Mouse (Mus musculus): ENCODE results near the gene Tom1l2. TPM values are rescaled to one million over a fixed set of nuclear protein-coding genes. Genes with fewer than 3 reads are reported as not detected.

Tom1l2 gene
- polyA plus RNA-seq, 1 experiment: 20.4 TPM

GRCm38 (mm10) chr11:60256176-60256681 lies 96.5 kb downstream of the Tom1l2 start:
- Histone ChIP-seq H3K27ac (ENCODE audit: insufficient read depth, low read depth, low read length) (no peak overlapping the region), H3K4me3 (ENCODE audit: insufficient read depth, low read length) (no peak overlapping the region), H3K4me1 (ENCODE audit: control insufficient read depth, insufficient read depth, low read length) (no peaks in the 10 kb centered on the region)
- TF ChIP-seq POLR2A (IDR thresholded peaks at IDR 0.05; ENCODE audit: borderline replicate concordance, low read depth, low read length): no peak
- no peak for TF ChIP-seq CTCF (IDR thresholded peaks at IDR 0.05; ENCODE audit: low read depth, low read length)

GRCm38 (mm10) chr11:60255639-60256038 lies 97.1 kb downstream of the Tom1l2 start:
- Histone ChIP-seq H3K4me3 (ENCODE audit: insufficient read depth, low read length) (no peak overlapping the region), H3K27ac (ENCODE audit: insufficient read depth, low read depth, low read length) (no peak overlapping the region), H3K4me1 (ENCODE audit: control insufficient read depth, insufficient read depth, low read length) (no peaks in the 10 kb centered on the region)
- TF ChIP-seq POLR2A (IDR thresholded peaks at IDR 0.05; ENCODE audit: borderline replicate concordance, low read depth, low read length) (no peak), CTCF (IDR thresholded peaks at IDR 0.05; ENCODE audit: low read depth, low read length) (no peak)

- no peak overlapping the region for H3K27ac ChIP-seq (ENCODE audit: insufficient read depth, low read depth, low read length)
- no peak for TF ChIP-seq CTCF (IDR thresholded peaks at IDR 0.05; ENCODE audit: low read depth, low read length)
- TF ChIP-seq POLR2A (IDR thresholded peaks at IDR 0.05; ENCODE audit: borderline replicate concordance, low read depth, low read length): no peak
- H3K4me1 ChIP-seq (ENCODE audit: control insufficient read depth, insufficient read depth, low read length): no peaks in the 10 kb centered on the region
- H3K4me3 ChIP-seq (ENCODE audit: insufficient read depth, low read length): no peak overlapping the region
Observed at GRCm38 (mm10) chr11:60255181-60255580, 97.5 kb downstream of the Tom1l2 start.

GRCm38 (mm10) chr11:60254308-60254707 lies 98.4 kb downstream of the Tom1l2 start:
- Histone ChIP-seq H3K4me3 (ENCODE audit: insufficient read depth, low read length) (no peak overlapping the region), H3K27ac (ENCODE audit: insufficient read depth, low read depth, low read length) (no peak overlapping the region), H3K4me1 (ENCODE audit: control insufficient read depth, insufficient read depth, low read length) (no peaks in the 10 kb centered on the region)
- TF ChIP-seq POLR2A (IDR thresholded peaks at IDR 0.05; ENCODE audit: borderline replicate concordance, low read depth, low read length) (no peak), CTCF (IDR thresholded peaks at IDR 0.05; ENCODE audit: low read depth, low read length) (no peak)

GRCm38 (mm10) chr11:60253546-60253945 lies 99.2 kb downstream of the Tom1l2 start:
- TF ChIP-seq CTCF (IDR thresholded peaks at IDR 0.05; ENCODE audit: low read depth, low read length) (no peak), POLR2A (IDR thresholded peaks at IDR 0.05; ENCODE audit: borderline replicate concordance, low read depth, low read length) (no peak)

GRCm38 (mm10) chr11:60250971-60251643 lies 101.6 kb downstream of the Tom1l2 start:
- Histone ChIP-seq H3K4me3 (ENCODE audit: insufficient read depth, low read length) (no peak overlapping the region), H3K27ac (ENCODE audit: insufficient read depth, low read depth, low read length) (no peak overlapping the region), H3K4me1 (ENCODE audit: control insufficient read depth, insufficient read depth, low read length) (no peaks in the 10 kb centered on the region)
- TF ChIP-seq CTCF (IDR thresholded peaks at IDR 0.05; ENCODE audit: low read depth, low read length): no peak
- no peak for TF ChIP-seq POLR2A (IDR thresholded peaks at IDR 0.05; ENCODE audit: borderline replicate concordance, low read depth, low read length)

More at GRCm38 (mm10) chr11:60253546-60253945, 99.2 kb downstream of the Tom1l2 start:
- no peak overlapping the region for H3K27ac ChIP-seq (ENCODE audit: insufficient read depth, low read depth, low read length)
- no peaks in the 10 kb centered on the region for H3K4me1 ChIP-seq (ENCODE audit: control insufficient read depth, insufficient read depth, low read length)
- H3K4me3 ChIP-seq (ENCODE audit: insufficient read depth, low read length): no peak overlapping the region

GRCm38 (mm10) chr11:60249885-60250284 lies 102.8 kb downstream of the Tom1l2 start:
- Histone ChIP-seq H3K27ac (ENCODE audit: insufficient read depth, low read depth, low read length) (no peak overlapping the region), H3K4me1 (ENCODE audit: control insufficient read depth, insufficient read depth, low read length) (no peaks in the 10 kb centered on the region), H3K4me3 (ENCODE audit: insufficient read depth, low read length) (no peak overlapping the region)
- TF ChIP-seq POLR2A (IDR thresholded peaks at IDR 0.05; ENCODE audit: borderline replicate concordance, low read depth, low read length) (no peak), CTCF (IDR thresholded peaks at IDR 0.05; ENCODE audit: low read depth, low read length) (no peak)

- Histone ChIP-seq H3K27ac (ENCODE audit: insufficient read depth, low read depth, low read length) (no peak overlapping the region), H3K4me3 (ENCODE audit: insufficient read depth, low read length) (no peak overlapping the region), H3K4me1 (ENCODE audit: control insufficient read depth, insufficient read depth, low read length) (no peaks in the 10 kb centered on the region)
- no peak for TF ChIP-seq CTCF (IDR thresholded peaks at IDR 0.05; ENCODE audit: low read depth, low read length)
- no peak for TF ChIP-seq POLR2A (IDR thresholded peaks at IDR 0.05; ENCODE audit: borderline replicate concordance, low read depth, low read length)
Observed at GRCm38 (mm10) chr11:60248596-60249404, 103.9 kb downstream of the Tom1l2 start.

GRCm38 (mm10) chr11:60247753-60248550 lies 104.8 kb downstream of the Tom1l2 start:
- H3K27ac ChIP-seq (ENCODE audit: insufficient read depth, low read depth, low read length): no peak overlapping the region
- TF ChIP-seq CTCF (IDR thresholded peaks at IDR 0.05; ENCODE audit: low read depth, low read length): no peak
- no peak for TF ChIP-seq POLR2A (IDR thresholded peaks at IDR 0.05; ENCODE audit: borderline replicate concordance, low read depth, low read length)
- H3K4me1 ChIP-seq (ENCODE audit: control insufficient read depth, insufficient read depth, low read length): no peaks in the 10 kb centered on the region
- no peak overlapping the region for H3K4me3 ChIP-seq (ENCODE audit: insufficient read depth, low read length)

Data from bone marrow macrophage, adult 2 months (primary cell).